Mouse (Mus musculus): ENCODE data around the gene Npy2r. TPM values are rescaled to one million over a fixed set of nuclear protein-coding genes. Genes with fewer than 3 reads are reported as not detected.

The Npy2r gene
- polyA plus RNA-seq (2015; fragmentation: Nextera tagmentation; extraction: Ambion mirVana): 1.0 and 1.3 TPM in 2 replicates

GRCm38 (mm10) chr3:82547908-82548721 lies at the start of gene Npy2r:
Gene Npy2r, minus strand, starts transcription at chr3:82548084.
- under 1% methylated on average over 32 of the region's 32 CpGs for WGBS
- Histone ChIP-seq H3K27me3 (replicated peaks; ENCODE audit: control insufficient read depth, insufficient read depth, low read length) (no peaks in the 10 kb centered on the region), H3K4me2 (replicated peaks; ENCODE audit: low read depth) (peak within 1 kb of the TSS; percentile 75), H3K4me1 (replicated peaks; ENCODE audit: control insufficient read depth, insufficient read depth, low read length) (no peaks in the 10 kb centered on the region), H3K9ac (ENCODE audit: low read depth, low read length) (no peak within 1 kb of the TSS), H3K36me3 (ENCODE audit: control insufficient read depth, insufficient read depth) (no peaks in the 10 kb centered on the region), H3K27ac (ENCODE audit: low read depth, low read length) (no peak within 1 kb of the TSS), H3K4me3 (ENCODE audit: low read depth, low read length) (peak within 1 kb of the TSS; percentile 46), H3K9me3 (ENCODE audit: control insufficient read depth) (no peaks in the 10 kb centered on the region)
- ATAC-seq: peak; percentile 47
- TF ChIP-seq CTCF (IDR thresholded peaks at IDR 0.05; ENCODE audit: low read depth): no peak

DNA sequence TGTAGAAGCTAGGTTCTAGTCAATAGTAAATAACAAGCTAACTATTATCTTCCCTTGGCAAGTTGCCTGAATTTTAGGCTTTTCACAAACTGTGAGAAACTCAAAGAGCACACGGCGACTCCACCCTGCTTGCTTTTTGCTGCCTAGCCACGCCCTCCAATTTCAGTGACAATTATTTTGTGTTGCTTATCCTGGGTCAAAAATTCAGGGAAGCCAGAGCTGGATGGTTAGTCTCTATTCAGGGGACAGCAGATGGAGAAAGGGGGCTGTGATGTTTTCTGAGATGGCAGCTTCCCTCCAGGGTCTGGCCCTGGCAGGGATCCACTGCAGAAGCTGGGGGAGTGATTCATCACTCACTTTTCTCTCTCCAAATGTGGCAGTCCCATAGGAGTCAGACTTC lies 9.9 kb upstream of the Npy2r start:
- Histone ChIP-seq H3K27ac (ENCODE audit: low read depth, low read length) (no peak overlapping the region), H3K27me3 (replicated peaks; ENCODE audit: control insufficient read depth, insufficient read depth, low read length) (no peaks in the 10 kb centered on the region), H3K9me3 (ENCODE audit: control insufficient read depth) (no peaks in the 10 kb centered on the region), H3K4me3 (ENCODE audit: low read depth, low read length) (no peak overlapping the region), H3K36me3 (ENCODE audit: control insufficient read depth, insufficient read depth) (no peaks in the 10 kb centered on the region), H3K4me1 (replicated peaks; ENCODE audit: control insufficient read depth, insufficient read depth, low read length) (no peaks in the 10 kb centered on the region), H3K4me2 (replicated peaks; ENCODE audit: low read depth) (no peak overlapping the region), H3K9ac (ENCODE audit: low read depth, low read length) (no peak overlapping the region)
- WGBS: 66% methylated on average over 3 of the region's 3 CpGs
- no peak for ATAC-seq
- TF ChIP-seq CTCF (IDR thresholded peaks at IDR 0.05; ENCODE audit: low read depth): no peak

- WGBS: 87% methylated on average over 2 of the region's 2 CpGs
- no peak overlapping the region for H3K27ac ChIP-seq (ENCODE audit: low read depth, low read length)
- ATAC-seq: no peak
- no peaks in the 10 kb centered on the region for H3K36me3 ChIP-seq (ENCODE audit: control insufficient read depth, insufficient read depth)
- no peak overlapping the region for H3K4me3 ChIP-seq (ENCODE audit: low read depth, low read length)
- no peaks in the 10 kb centered on the region for H3K27me3 ChIP-seq (replicated peaks; ENCODE audit: control insufficient read depth, insufficient read depth, low read length)
- no peaks in the 10 kb centered on the region for H3K9me3 ChIP-seq (ENCODE audit: control insufficient read depth)
- H3K9ac ChIP-seq (ENCODE audit: low read depth, low read length): no peak overlapping the region
- TF ChIP-seq CTCF (IDR thresholded peaks at IDR 0.05; ENCODE audit: low read depth): no peak
- no peaks in the 10 kb centered on the region for H3K4me1 ChIP-seq (replicated peaks; ENCODE audit: control insufficient read depth, insufficient read depth, low read length)
- no peak overlapping the region for H3K4me2 ChIP-seq (replicated peaks; ENCODE audit: low read depth)
Measured at GRCm38 (mm10) chr3:82556311-82556828, 8.5 kb upstream of the Npy2r start.

DNA sequence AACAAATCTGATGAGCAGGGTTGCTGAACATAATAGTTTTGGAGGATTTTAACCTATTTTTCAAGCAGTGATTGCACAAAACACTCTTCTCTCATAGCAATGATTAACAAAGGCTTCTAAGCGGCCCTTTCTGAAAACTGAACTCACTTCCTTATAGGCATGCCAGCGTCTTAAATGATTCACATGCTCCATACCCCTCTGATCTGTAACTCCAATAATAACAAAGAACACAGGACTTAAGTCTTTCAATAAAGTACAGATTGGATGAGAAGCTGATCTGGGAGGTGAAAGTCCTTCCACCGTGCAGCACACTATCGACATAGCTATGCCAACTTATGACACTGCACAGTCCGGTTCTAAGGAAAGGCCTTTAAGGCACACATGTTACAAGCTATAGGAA lies 2.0 kb upstream of the Npy2r start:
- ATAC-seq: peak; percentile 75
- H3K9ac ChIP-seq (ENCODE audit: low read depth, low read length): no peak overlapping the region
- 50% methylated on average over 5 of the region's 5 CpGs for WGBS

GRCm38 (mm10) chr3:82548753-82549152 lies 869 bp upstream of the Npy2r start:
- Histone ChIP-seq H3K4me1 (replicated peaks; ENCODE audit: control insufficient read depth, insufficient read depth, low read length) (no peaks in the 10 kb centered on the region), H3K4me3 (ENCODE audit: low read depth, low read length) (peak overlapping the region; percentile 46), H3K9ac (ENCODE audit: low read depth, low read length) (no peak overlapping the region), H3K4me2 (replicated peaks; ENCODE audit: low read depth) (peak overlapping the region; percentile 75), H3K27ac (ENCODE audit: low read depth, low read length) (no peak overlapping the region), H3K27me3 (replicated peaks; ENCODE audit: control insufficient read depth, insufficient read depth, low read length) (no peaks in the 10 kb centered on the region), H3K36me3 (ENCODE audit: control insufficient read depth, insufficient read depth) (no peaks in the 10 kb centered on the region), H3K9me3 (ENCODE audit: control insufficient read depth) (no peaks in the 10 kb centered on the region)
- peak; percentile 64 for TF ChIP-seq CTCF (IDR thresholded peaks at IDR 0.05; ENCODE audit: low read depth)
- WGBS: 4% methylated on average over 9 of the region's 9 CpGs
- peak; percentile 40; the same call in 1 of the 2 replicates for ATAC-seq

More for the DNA sequence above, 2.0 kb upstream of the Npy2r start:
- Histone ChIP-seq H3K4me1 (replicated peaks; ENCODE audit: control insufficient read depth, insufficient read depth, low read length) (no peaks in the 10 kb centered on the region), H3K9me3 (ENCODE audit: control insufficient read depth) (no peaks in the 10 kb centered on the region), H3K4me2 (replicated peaks; ENCODE audit: low read depth) (no peak overlapping the region), H3K27me3 (replicated peaks; ENCODE audit: control insufficient read depth, insufficient read depth, low read length) (no peaks in the 10 kb centered on the region), H3K36me3 (ENCODE audit: control insufficient read depth, insufficient read depth) (no peaks in the 10 kb centered on the region), H3K27ac (ENCODE audit: low read depth, low read length) (no peak overlapping the region), H3K4me3 (ENCODE audit: low read depth, low read length) (no peak overlapping the region)
- no peak for TF ChIP-seq CTCF (IDR thresholded peaks at IDR 0.05; ENCODE audit: low read depth)

DNA sequence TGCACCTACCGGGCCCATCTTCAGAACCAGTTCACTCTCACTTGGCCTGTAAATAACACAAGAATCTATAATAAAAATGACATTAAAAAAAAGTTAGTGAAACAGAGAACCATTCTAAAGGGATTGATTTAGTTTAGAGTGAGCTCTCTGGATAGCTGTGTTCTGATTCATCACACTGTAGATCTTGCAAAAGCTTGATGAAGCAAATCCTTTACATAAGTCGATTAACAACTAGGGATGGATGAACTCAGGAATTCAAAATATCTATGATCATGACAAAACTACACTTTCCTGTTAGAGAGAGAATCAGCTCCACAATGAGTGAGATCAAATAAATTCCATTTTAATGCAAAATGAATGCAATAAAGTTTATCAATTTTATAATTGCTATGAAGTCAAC lies 6.4 kb downstream of the Npy2r start:
- H3K4me2 ChIP-seq (replicated peaks; ENCODE audit: low read depth): no peak overlapping the region
- ATAC-seq: no peak
- TF ChIP-seq CTCF (IDR thresholded peaks at IDR 0.05; ENCODE audit: low read depth): no peak
- H3K27me3 ChIP-seq (replicated peaks; ENCODE audit: control insufficient read depth, insufficient read depth, low read length): no peaks in the 10 kb centered on the region
- 88% methylated on average over 2 of the region's 2 CpGs for WGBS
- no peaks in the 10 kb centered on the region for H3K9me3 ChIP-seq (ENCODE audit: control insufficient read depth)
- H3K36me3 ChIP-seq (ENCODE audit: control insufficient read depth, insufficient read depth): no peaks in the 10 kb centered on the region
- no peak overlapping the region for H3K9ac ChIP-seq (ENCODE audit: low read depth, low read length)
- H3K4me1 ChIP-seq (replicated peaks; ENCODE audit: control insufficient read depth, insufficient read depth, low read length): no peaks in the 10 kb centered on the region
- no peak overlapping the region for H3K4me3 ChIP-seq (ENCODE audit: low read depth, low read length)
- no peak overlapping the region for H3K27ac ChIP-seq (ENCODE audit: low read depth, low read length)
